Mouse (Mus musculus): ENCODE data around the gene Epb42. TPM values are rescaled to one million over a fixed set of nuclear protein-coding genes. Genes with fewer than 3 reads are reported as not detected.
"Not testable (repeated sequence)": the region's sequence is repeated elsewhere in the genome, so short reads cannot be mapped to it uniquely, and the experiment has no call there.

Gene Epb42
- total and polyA plus RNA-seq, 3 experiments = not detected

GRCm38 (mm10) chr2:120996607-120997006 lies 40.3 kb downstream of the Epb42 start:
- dilution Hi-C loops (cut with MboI; ENCODE audit: extremely low pct_ligation_motif_present, extremely low pct_unique_long_range_greater_than_20kb, low sequenced_read_pairs); H3K27ac ChIP-seq (ENCODE audit: insufficient read depth, low read depth); in situ Hi-C loops (cut with MboI; ENCODE audit: low pct_ligation_motif_present, low pct_unique_long_range_greater_than_20kb, low sequenced_read_pairs): not testable (repeated sequence)

GRCm38 (mm10) chr2:120991196-120991595 lies 45.7 kb downstream of the Epb42 start:
- in situ Hi-C loops (cut with MboI; ENCODE audit: low pct_ligation_motif_present, low pct_unique_long_range_greater_than_20kb, low sequenced_read_pairs) (no loop called here), dilution Hi-C loops (cut with MboI; ENCODE audit: extremely low pct_ligation_motif_present, extremely low pct_unique_long_range_greater_than_20kb, low sequenced_read_pairs) (no loop called here)
- Histone ChIP-seq H3K4me3 (replicated peaks in 1 of 3; ENCODE audit: low read depth in 2 of 3, low read length in 2 of 3, poor library complexity in 1 of 3) (no peak overlapping the region), H3K9me3 (replicated peaks; ENCODE audit: low read length) (no peaks in the 10 kb centered on the region), H3K27me3 (replicated peaks) (no peaks in the 10 kb centered on the region), H3K79me2 (replicated peaks; ENCODE audit: control insufficient read depth, extremely low read depth, insufficient read depth, poor library complexity, severe bottlenecking) (no peaks in the 10 kb centered on the region), H3K4me1 (ENCODE audit: control insufficient read depth in 1 of 2, insufficient read depth in 2 of 2) (no peaks in the 10 kb centered on the region), H3K9ac (ENCODE audit: insufficient read depth, low read depth) (no peak overlapping the region), H3K4me2 (ENCODE audit: insufficient read depth, low read depth, poor library complexity, severe bottlenecking) (no peak overlapping the region), H3K36me3 (replicated peaks in 1 of 2; ENCODE audit: control insufficient read depth in 1 of 2, insufficient read depth in 1 of 2, low read length in 1 of 2) (peaks cover 11 to 12% of the 10 kb centered on the region in 2 experiments), H3K27ac (ENCODE audit: insufficient read depth, low read depth) (no peak overlapping the region)
- no peak for DNase-seq (ENCODE audit: extremely low read depth)
- no peak for TF ChIP-seq ZMIZ1 (IDR thresholded peaks at IDR 0.05; ENCODE audit: low read depth, low read length)
- no peak for TF ChIP-seq ELF1 (IDR thresholded peaks at IDR 0.05; ENCODE audit: low read depth, low read length)
- TF ChIP-seq CHD2 (IDR thresholded peaks at IDR 0.05; ENCODE audit: low read length) = no peak

More at GRCm38 (mm10) chr2:120996607-120997006, 40.3 kb downstream of the Epb42 start:
- H3K36me3 ChIP-seq (replicated peaks in 1 of 2; ENCODE audit: control insufficient read depth in 1 of 2, insufficient read depth in 1 of 2, low read length in 1 of 2) = peaks cover 9 to 10% of the 10 kb centered on the region in 2 experiments
- not testable (repeated sequence) for H3K27me3 ChIP-seq (replicated peaks); H3K79me2 ChIP-seq (replicated peaks; ENCODE audit: control insufficient read depth, extremely low read depth, insufficient read depth, poor library complexity, severe bottlenecking); DNase-seq (ENCODE audit: extremely low read depth); H3K9me3 ChIP-seq (replicated peaks; ENCODE audit: low read length); H3K4me3 ChIP-seq (replicated peaks in 1 of 3; ENCODE audit: low read depth in 2 of 3, low read length in 2 of 3, poor library complexity in 1 of 3); H3K4me2 ChIP-seq (ENCODE audit: insufficient read depth, low read depth, poor library complexity, severe bottlenecking); H3K4me1 ChIP-seq (ENCODE audit: control insufficient read depth in 1 of 2, insufficient read depth in 2 of 2); H3K9ac ChIP-seq (ENCODE audit: insufficient read depth, low read depth)

- Histone ChIP-seq H3K27me3 (replicated peaks) (no peaks in the 10 kb centered on the region), H3K27ac (ENCODE audit: insufficient read depth, low read depth) (no peak overlapping the region), H3K36me3 (replicated peaks in 1 of 2; ENCODE audit: control insufficient read depth in 1 of 2, insufficient read depth in 1 of 2, low read length in 1 of 2) (peaks cover 7 to 9% of the 10 kb centered on the region in 2 experiments), H3K79me2 (replicated peaks; ENCODE audit: control insufficient read depth, extremely low read depth, insufficient read depth, poor library complexity, severe bottlenecking) (no peaks in the 10 kb centered on the region), H3K4me1 (ENCODE audit: control insufficient read depth in 1 of 2, insufficient read depth in 2 of 2) (no peaks in the 10 kb centered on the region), H3K9ac (ENCODE audit: insufficient read depth, low read depth) (no peak overlapping the region), H3K4me3 (replicated peaks in 1 of 3; ENCODE audit: low read depth in 2 of 3, low read length in 2 of 3, poor library complexity in 1 of 3) (no peak overlapping the region), H3K4me2 (ENCODE audit: insufficient read depth, low read depth, poor library complexity, severe bottlenecking) (no peak overlapping the region), H3K9me3 (replicated peaks; ENCODE audit: low read length) (no peaks in the 10 kb centered on the region)
- 0 out of 2 replicates have a peak, but pooled peaks have one; percentile 57 for TF ChIP-seq MYC (IDR thresholded peaks at IDR 0.05; ENCODE audit: low read depth, low read length)
- peak in 1 of 2 experiments; percentile 46; a peak in 2 of 4 replicates for TF ChIP-seq CTCF (conservative IDR thresholded peaks at IDR 0.05 in 1 of 2, IDR thresholded peaks at IDR 0.05 in 1 of 2; ENCODE audit: low read depth in 2 of 2, low read length in 2 of 2)
- no peak for TF ChIP-seq MAZ (IDR thresholded peaks at IDR 0.05; ENCODE audit: low read depth, low read length)
- TF ChIP-seq TBP (conservative IDR thresholded peaks at IDR 0.05; ENCODE audit: low read depth, low read length) = no peak
- no peak for TF ChIP-seq EP300 (IDR thresholded peaks at IDR 0.05; ENCODE audit: low read length)
- peak; percentile 30 for TF ChIP-seq RAD21 (IDR thresholded peaks at IDR 0.05; ENCODE audit: low read depth, low read length)
- no peak for DNase-seq (ENCODE audit: extremely low read depth)
- dilution Hi-C loops (cut with MboI; ENCODE audit: extremely low pct_ligation_motif_present, extremely low pct_unique_long_range_greater_than_20kb, low sequenced_read_pairs) (no loop called here), in situ Hi-C loops (cut with MboI; ENCODE audit: low pct_ligation_motif_present, low pct_unique_long_range_greater_than_20kb, low sequenced_read_pairs) (no loop called here)
Measured at GRCm38 (mm10) chr2:120985241-120985640, 51.6 kb downstream of the Epb42 start.
